Mouse (Mus musculus) inflammation-experienced regulatory T-cells, adult 6 months (primary cell): ENCODE measurements around the gene Asb7. TPM values are rescaled to one million over a fixed set of nuclear protein-coding genes. Genes with fewer than 3 reads are reported as not detected.

Source experiments
- ATAC-seq: one replicate; pipeline ENCODE4 v1.8.0; 2017
- polyA plus RNA-seq, 3 experiments: library from polyadenylated mRNA; unstranded; fragments of 100-300 nt; shearing (Covaris generic); gene quantifications; one replicate each; pipeline ENCODE4 v1.2.1; 2017

Gene Asb7
- polyA plus RNA-seq, 3 experiments from 2014 or later = 7.6 to 9.5 (median 7.6) TPM

DNA sequence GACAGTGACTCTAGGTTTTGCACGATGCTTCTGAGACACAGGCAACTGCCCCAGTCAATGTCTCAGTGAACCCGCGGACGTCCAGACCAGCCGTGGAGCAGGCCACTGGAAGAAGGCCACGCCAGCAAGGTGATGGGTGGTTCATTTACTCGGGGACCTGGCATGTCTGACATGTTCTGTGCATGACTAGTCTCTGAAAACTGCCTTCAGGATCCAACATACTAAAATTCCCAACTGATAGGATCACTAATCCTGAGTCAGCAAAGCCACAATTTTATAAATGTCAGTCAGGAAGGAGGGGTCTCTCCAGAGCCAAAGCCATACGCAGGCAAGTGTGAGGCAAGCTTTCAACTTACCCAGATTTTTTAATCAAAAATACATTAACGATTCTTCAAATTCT, 35.8 kb downstream of the Asb7 start:
- no peak for ATAC-seq

DNA sequence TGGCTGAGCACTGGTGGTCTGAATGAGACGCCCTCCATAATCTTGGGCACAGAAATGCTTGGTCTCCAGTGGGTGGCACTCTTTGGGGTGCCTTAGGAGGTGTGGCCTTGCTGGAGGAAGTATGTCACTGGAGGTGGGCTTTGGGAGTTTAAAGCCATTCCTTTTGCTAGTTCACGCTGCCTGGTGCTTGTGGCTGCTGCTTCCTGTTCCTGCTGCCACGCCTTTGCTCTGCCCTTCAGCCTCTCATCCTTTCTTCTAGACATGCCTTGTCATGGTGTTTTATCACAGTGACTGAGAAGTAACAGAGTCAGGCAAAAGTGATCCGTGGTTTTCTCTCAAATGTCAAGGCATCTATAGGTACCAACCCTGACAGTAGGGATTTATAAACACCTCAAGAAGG, 37.2 kb downstream of the Asb7 start:
- peak; percentile 56 for ATAC-seq

DNA sequence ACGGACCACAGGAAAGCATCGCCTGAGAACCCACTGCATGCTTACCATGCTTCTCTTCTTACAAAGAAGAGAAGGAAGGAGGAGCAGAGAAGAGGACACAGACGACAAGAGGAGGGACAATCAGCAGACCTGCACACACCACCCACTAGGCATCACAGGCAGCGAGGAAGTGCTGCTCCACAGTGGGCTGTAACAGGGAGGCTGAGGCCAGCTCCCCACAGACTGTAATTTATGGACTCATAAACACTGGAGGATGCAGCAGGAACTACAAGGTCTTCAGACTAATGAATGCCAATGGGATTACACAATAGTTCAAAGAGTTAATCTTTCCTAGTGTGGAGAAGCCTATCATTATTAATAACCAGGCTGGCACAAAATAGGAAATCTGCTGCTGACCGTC, 38.5 kb downstream of the Asb7 start:
- no peak for ATAC-seq

DNA sequence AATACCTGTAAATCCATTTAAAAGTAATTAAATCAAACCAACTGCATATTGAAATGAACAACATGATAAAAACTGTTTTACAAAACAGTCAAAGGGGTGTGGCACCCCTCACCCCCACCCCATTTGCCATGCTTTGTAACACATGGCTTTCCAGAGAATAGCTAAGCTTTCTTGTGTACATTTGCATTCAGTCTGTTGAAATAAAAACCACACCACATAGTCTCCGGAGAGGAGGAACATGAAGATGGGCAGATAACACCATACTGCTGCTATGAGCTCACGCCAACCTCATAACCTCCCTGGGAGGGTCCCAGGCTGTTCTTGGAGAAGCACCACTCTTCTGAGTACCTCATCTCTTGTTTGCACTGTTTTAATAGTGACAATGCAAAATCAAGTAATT, 40.2 kb downstream of the Asb7 start:
- ATAC-seq = no peak

DNA sequence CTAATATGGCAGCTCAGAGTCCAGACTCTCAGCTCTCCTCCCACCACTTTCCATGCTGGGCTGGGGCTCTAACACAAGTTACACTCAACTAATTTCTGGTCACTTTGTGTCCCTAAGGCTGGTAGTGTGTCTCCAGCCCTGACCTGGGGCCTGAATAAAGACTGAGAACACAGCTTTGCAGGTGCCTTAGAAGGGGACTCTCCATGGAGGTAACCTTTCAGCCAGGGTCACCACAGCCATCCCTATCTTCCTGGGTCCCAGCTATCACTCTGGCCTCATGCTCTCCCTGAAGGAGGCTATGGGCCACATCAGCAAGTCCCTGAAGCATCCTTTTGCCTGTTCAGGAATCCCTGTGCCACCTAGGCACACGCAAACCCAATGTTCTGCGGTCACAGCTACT, 43.7 kb downstream of the Asb7 start:
- ATAC-seq = no peak

DNA sequence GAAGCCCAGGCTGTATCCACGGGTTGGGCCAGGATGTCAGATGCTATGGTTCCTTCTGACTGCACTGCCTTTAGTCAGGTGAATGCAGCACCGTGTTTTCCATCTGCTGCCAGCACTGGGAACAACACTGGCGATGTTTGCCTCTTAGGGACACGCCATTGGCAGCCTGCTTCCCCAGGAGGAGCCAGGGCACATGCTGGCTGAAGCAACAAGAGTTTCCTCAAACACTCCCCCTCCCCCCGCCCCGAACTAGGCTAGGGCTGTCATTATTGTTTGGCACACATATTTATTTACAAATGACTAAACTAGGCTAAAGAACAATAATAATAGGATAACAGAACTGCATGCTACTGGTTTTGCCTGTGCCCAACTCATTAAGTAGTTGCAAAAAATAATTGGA, 56.0 kb downstream of the Asb7 start:
- no peak for ATAC-seq

DNA sequence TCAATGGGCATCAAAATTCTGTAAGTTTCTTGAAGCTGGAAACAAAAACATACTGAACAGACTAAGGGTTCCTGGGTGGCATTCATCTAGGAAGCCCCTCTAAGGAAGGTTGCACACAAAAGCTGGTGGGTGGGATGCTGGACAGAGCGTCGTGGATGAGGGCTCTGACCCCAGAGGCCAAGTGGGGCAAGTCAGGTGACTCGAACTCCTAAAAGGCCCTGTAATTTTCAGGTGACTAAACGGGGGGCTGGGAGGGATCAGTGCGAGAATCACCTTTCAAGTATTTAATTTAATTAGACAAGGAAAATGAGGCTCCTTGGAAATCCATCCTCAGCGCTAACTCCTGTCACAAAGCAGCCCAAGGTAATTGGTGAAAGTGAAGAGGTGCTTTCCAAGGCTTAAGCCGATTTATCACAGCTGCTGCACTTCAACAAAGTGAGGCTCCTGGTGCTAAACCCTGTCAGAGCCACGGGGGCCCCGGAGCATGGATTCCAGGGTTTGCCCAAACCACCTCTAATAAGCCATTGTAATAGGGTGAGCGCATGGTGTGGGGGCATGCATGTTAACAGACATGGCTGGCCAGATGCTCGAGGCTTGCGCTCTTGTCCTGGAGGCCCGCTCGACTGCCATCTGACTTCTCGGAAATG, 59.1 kb downstream of the Asb7 start:
- no peak for ATAC-seq

DNA sequence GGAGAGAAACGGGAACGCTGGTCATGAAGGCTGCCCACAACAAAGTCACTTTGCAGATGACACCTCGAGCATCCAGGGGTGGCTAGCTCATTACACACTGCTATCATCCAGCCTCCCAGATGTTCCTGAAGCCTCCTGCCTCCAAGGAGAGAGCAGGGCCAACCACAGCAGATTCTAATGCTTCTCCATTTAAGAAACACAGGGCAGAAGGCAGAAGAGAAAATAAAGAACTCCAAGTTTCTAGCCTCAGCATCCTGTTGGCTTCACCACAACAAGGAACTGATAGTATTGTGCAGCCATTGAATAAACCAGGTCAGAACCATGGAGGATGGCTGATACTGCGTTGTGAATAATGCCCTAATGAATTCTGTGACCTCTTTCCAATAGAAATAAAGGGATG, 60.0 kb downstream of the Asb7 start:
- no peak for ATAC-seq

DNA sequence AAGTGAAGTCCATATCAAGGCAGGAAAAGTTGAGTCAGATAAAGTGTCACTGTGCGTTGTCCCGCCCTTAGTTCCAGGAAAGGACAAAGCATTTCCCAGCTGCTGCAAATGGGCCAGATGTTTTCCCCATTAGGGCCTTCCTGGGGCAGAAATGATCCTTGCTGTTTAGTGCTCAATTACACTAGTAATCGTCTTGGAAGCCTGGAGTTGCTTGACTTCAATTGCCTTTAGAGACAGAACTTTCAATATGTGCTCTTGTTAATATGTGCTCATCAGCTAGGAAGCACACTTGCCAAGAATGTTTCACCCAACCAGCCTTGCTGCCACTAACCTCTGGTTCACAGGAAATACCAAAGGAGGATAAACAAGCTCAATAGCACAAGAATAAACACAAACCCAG, 66.0 kb downstream of the Asb7 start:
- no peak for ATAC-seq

DNA sequence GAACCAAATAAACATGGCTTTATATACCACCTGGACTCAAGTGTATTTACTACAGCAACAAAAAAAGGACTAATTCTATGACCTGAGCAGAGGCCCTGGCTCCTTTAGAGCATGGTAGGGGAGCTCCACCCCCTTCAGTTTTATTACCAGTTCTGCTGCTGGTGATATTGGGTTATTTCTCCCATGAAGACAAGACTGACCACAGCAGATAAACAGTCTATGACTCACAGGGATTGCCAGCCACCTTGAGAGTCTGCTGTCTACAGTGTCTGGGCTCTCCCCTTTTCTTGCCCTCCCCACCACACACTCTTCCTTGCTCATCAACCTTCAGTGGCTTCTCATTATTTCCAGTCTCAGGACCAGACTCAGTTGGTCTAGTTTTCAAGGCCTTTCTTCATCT, 87.5 kb downstream of the Asb7 start:
- no peak for ATAC-seq

DNA sequence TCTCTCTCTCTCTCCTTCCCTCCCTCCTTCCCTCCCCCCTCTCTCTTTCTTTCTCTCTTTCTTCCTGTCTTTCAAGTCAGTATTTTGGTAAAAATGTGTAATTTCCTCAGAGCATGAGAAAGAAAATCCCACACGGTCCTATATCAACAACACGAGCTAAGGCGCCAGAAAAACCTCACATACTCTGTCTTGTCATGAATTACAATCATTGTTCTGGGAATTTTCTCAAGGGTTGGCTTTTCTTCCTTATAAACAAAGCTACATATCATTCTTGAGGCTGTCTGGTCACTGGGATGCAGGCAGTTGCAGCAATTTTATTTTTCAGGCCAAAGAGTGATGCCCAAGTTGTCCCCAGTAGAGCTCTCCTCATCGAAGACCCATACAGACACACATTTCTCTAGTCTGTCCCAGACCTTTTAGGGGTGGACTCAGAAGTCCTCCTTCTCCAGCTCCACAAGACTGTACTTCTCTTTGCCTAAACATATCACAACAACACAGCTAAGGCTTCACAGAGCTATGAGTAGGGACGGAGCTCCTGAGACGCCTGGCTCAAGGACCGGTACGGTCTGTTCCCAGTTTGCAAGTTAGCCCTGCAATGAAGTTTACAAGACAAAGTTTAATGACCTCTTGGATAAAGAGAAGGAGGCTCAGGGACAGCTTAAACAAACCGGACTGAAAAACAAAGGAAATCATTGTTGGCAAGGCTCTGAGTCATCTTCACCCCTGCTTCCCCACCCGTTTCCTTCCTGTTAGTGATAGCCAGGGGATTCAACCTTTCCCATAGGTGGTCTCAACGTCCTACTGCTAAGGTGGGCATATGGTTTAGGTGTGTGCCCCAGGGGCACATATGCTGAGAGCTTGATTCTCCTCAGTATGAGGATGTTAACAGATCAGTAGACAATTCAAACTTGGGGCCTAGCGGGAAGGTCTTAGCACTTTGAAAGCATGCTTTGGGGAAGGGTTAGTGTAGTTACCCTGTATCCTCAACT, 88.5 kb downstream of the Asb7 start:
- no peak for ATAC-seq

DNA sequence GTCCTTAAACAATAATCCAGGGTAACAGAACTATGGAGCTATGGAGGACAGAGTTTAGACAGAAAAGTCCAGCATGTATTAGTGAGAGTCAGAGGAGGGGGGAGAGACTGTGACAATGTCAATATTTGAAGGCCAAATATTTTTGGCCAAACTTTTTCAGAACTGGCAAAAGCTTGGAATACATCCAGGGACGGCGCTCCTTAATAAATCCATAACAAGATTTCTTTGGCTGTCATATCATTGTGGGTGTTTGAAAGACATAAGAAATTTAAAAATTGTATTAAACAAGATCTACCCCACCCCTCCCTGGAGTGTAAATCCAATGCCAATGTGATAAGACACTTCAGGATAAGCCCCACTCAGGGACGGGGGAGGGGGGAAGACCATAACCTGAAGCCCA, 89.3 kb downstream of the Asb7 start:
- no peak for ATAC-seq

DNA sequence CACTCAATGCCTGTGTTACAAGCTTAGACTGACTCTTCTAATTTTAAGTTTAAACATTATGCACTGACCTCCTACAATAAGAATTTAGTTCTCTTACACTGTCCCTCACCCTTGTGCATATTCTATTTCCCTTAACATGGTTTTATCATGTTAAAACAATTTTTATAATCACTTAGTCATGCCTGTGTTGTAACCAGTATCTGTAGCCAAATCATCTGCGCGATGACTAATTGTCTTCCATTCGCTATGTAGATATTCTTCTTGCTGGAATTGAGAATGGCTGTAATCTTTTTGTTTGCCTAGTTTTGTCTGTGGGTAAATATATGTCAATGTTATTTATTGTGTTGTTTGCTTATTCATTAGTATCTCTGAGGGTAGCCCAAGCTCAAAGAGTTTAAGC, 91.5 kb downstream of the Asb7 start:
- ATAC-seq = no peak

Other genes starting within 250 kb of the Asb7 start
- 1 to 10 TPM; 5.5 to 9.2 (median 8.4) TPM for gene Lins1, start 293 bp upstream of the Asb7 start, polyA plus RNA-seq
- gene Cers3, start 53.9 kb upstream of the Asb7 start, polyA plus RNA-seq = not detected
- gene Adamts17, start 150.1 kb upstream of the Asb7 start, polyA plus RNA-seq = under 1 TPM in 1 of 3 experiments, not detected in 2; 0.43 TPM